Mouse (Mus musculus) ES-Bruce4 (cell line): ENCODE data around the gene Il18bp. TPM values are rescaled to one million over a fixed set of nuclear protein-coding genes. Genes with fewer than 3 reads are reported as not detected.

Source experiments
- H3K27ac ChIP-seq: 2 replicates; pipeline ENCODE4 v1.5.1; 2012; ENCODE audit warnings: low read length, inconsistent platforms; ENCODE audit not compliant: insufficient read depth
- H3K27me3 ChIP-seq: 2 replicates; pipeline ENCODE4 v1.6.1; 2012; ENCODE audit warnings: mild to moderate bottlenecking, low read length, inconsistent platforms; ENCODE audit not compliant: control insufficient read depth, poor library complexity, insufficient read depth, severe bottlenecking
- H3K36me3 ChIP-seq: 2 replicates; pipeline ENCODE4 v1.6.1; 2012; ENCODE audit warnings: inconsistent platforms, mild to moderate bottlenecking, low read length, moderate library complexity; ENCODE audit not compliant: control insufficient read depth, poor library complexity, insufficient read depth, severe bottlenecking
- H3K4me1 ChIP-seq: one replicate; pipeline ENCODE4 v1.8.1; 2011; ENCODE audit warnings: low read length; ENCODE audit not compliant: control insufficient read depth, insufficient read depth
- H3K4me3 ChIP-seq: 2 replicates; pipeline ENCODE4 v1.5.1; 2011; ENCODE audit warnings: low read depth, mild to moderate bottlenecking, low read length
- H3K9ac ChIP-seq: 2 replicates; pipeline ENCODE4 v1.6.1; 2012; ENCODE audit warnings: low read depth, mild to moderate bottlenecking, inconsistent platforms; ENCODE audit not compliant: poor library complexity, severe bottlenecking
- H3K9me3 ChIP-seq: replicated peaks from 2 replicates; pipeline ENCODE4 v1.6.1; 2012; ENCODE audit warnings: mild to moderate bottlenecking, low read length, inconsistent platforms; ENCODE audit not compliant: control insufficient read depth, poor library complexity, insufficient read depth, severe bottlenecking
- CTCF ChIP-seq: IDR thresholded peaks from one replicate; pipeline ENCODE4 v1.8.1; 2011; ENCODE audit warnings: low read depth, low read length
- EP300 ChIP-seq: IDR thresholded peaks from 2 replicates; pipeline ENCODE4 v1.6.1; 2011; ENCODE audit warnings: low read depth, low read length; ENCODE audit not compliant: insufficient read depth
- POLR2A ChIP-seq: IDR thresholded peaks from one replicate; pipeline ENCODE4 v1.8.1; 2011; ENCODE audit warnings: low read length; ENCODE audit not compliant: insufficient read depth
- polyA plus RNA-seq: library from polyadenylated mRNA; stranded (reverse); fragments of >200 nt; gene quantifications from 2 replicates; pipeline ENCODE4 v1.2.4, GENCODE M21; 2011; ENCODE audit warnings: low read depth; ENCODE audit not compliant: missing spikeins, insufficient read depth, insufficient read length

Gene Il18bp
- polyA plus RNA-seq, 1 experiment, result 6.3 TPM

DNA sequence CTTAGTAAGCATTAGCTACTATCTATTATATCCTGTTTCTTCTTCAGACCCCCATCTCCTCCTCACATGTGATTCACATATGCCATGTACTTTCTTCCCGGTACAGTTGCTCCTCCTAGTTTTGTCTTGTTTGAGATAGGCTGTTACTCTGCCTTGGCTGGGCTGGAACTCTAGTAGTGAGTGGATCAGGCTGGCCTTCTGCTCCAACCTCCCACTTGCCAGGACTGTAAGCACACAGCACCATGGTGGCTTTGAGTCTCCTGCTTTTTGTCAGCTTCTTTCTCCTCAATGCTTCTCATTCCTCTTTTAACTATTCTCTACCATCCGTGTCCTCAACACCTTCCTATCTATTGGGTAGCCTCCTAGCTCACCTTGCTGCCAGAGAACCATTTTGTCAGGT is 49.7 kb downstream of the Il18bp start:
- no peak for TF ChIP-seq POLR2A
- TF ChIP-seq CTCF, result no peak
- TF ChIP-seq EP300, result no peak
- no peak overlapping the region for H3K27ac ChIP-seq

DNA sequence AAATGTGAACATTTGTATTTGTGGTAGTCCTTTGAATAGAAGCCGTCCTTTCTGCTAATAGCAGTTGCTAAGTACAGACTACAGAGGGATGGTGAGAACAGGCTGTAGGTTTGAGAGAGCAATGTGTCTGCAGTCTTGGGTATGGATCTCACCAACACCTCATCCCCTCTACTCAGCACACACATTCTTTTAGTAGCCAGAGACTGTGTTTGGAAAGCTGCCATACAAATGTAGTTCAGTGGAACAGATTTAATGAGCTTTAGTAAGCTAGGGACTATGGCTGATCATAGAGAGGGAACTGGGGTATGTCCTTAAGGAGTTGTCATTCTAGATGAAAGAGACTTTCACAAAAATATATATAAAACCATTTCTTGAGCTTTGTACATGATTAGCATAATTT is 51.2 kb downstream of the Il18bp start:
- Histone ChIP-seq H3K4me3 (no peak overlapping the region), H3K27ac (no peak overlapping the region), H3K36me3 (no peaks in the 10 kb centered on the region), H3K27me3 (no peaks in the 10 kb centered on the region), H3K9me3 (no peaks in the 10 kb centered on the region), H3K4me1 (peaks cover 2% of the 10 kb centered on the region), H3K9ac (no peak overlapping the region)
- TF ChIP-seq EP300 (no peak), CTCF (no peak), POLR2A (no peak)

More for the DNA sequence above, 49.7 kb downstream of the Il18bp start:
- Histone ChIP-seq H3K27me3 (no peaks in the 10 kb centered on the region), H3K4me3 (no peak overlapping the region), H3K9ac (no peak overlapping the region), H3K36me3 (no peaks in the 10 kb centered on the region), H3K4me1 (peaks cover 3% of the 10 kb centered on the region), H3K9me3 (no peaks in the 10 kb centered on the region)

- H3K4me1 ChIP-seq, result no peaks in the 10 kb centered on the region
- TF ChIP-seq POLR2A (no peak), EP300 (no peak)
- no peaks in the 10 kb centered on the region for H3K27me3 ChIP-seq
- no peaks in the 10 kb centered on the region for H3K9me3 ChIP-seq
- no peak overlapping the region for H3K27ac ChIP-seq
- H3K36me3 ChIP-seq, result no peaks in the 10 kb centered on the region
- no peak overlapping the region for H3K4me3 ChIP-seq
- H3K9ac ChIP-seq, result no peak overlapping the region
Measured at GRCm38 (mm10) chr7:101965606-101966005, 52.9 kb downstream of the Il18bp start.

Other genes starting within 250 kb of the Il18bp start
- gene Phox2a, start 200.4 kb downstream of the Il18bp start, polyA plus RNA-seq, result 6.5 and 9.6 TPM in 2 replicates
- 64.0 and 67.9 TPM in 2 replicates for gene Inppl1, start 180.5 kb downstream of the Il18bp start, polyA plus RNA-seq
- gene Folr2, start 161.5 kb downstream of the Il18bp start, polyA plus RNA-seq, result 1.2 TPM in 2 replicates
- gene Anapc15, start 155.0 kb downstream of the Il18bp start, polyA plus RNA-seq, result 70.7 and 96.2 TPM in 2 replicates
- 54.6 and 59.8 TPM in 2 replicates for gene Folr1, start 147.9 kb downstream of the Il18bp start, polyA plus RNA-seq
- gene Lamtor1, start 112.8 kb downstream of the Il18bp start, polyA plus RNA-seq, result 80.9 and 85.9 TPM in 2 replicates
- gene Tomt, start 112.3 kb downstream of the Il18bp start, polyA plus RNA-seq, result not detected in 2 replicates
- 6.7 and 7.5 TPM in 2 replicates for gene Lrrc51, start 84.8 kb downstream of the Il18bp start, polyA plus RNA-seq
- gene Numa1, start 84.6 kb downstream of the Il18bp start, polyA plus RNA-seq, result 160 and 170 TPM in 2 replicates
- gene Rnf121, start 46.8 kb upstream of the Il18bp start, polyA plus RNA-seq, result 21.9 and 27.1 TPM in 2 replicates
- 43.9 and 54.2 TPM in 2 replicates for gene Xndc1, start 46.8 kb upstream of the Il18bp start, polyA plus RNA-seq
- 0.76 and 1.3 TPM in 2 replicates for gene Xntrpc, start 47.0 kb upstream of the Il18bp start, polyA plus RNA-seq
- not detected in 2 replicates for gene Trpc2, start 64.4 kb upstream of the Il18bp start, polyA plus RNA-seq
- gene Art1, start 83.1 kb upstream of the Il18bp start, polyA plus RNA-seq, result 0.94 and 0.99 TPM in 2 replicates
- gene Art5, start 90.8 kb upstream of the Il18bp start, polyA plus RNA-seq, result 2.7 and 3.7 TPM in 2 replicates
- not detected in 2 replicates for gene Chrna10, start 98.1 kb upstream of the Il18bp start, polyA plus RNA-seq
- 118 and 119 TPM in 2 replicates for gene Nup98, start 191.5 kb upstream of the Il18bp start, polyA plus RNA-seq
- gene Pgap2, start 191.5 kb upstream of the Il18bp start, polyA plus RNA-seq, result 48.9 and 55.0 TPM in 2 replicates
- gene Rhog, start 237.4 kb upstream of the Il18bp start, polyA plus RNA-seq, result 20.0 and 20.4 TPM in 2 replicates
- gene Stim1, start 249.1 kb upstream of the Il18bp start, polyA plus RNA-seq, result 26.0 and 28.9 TPM in 2 replicates